Mouse (Mus musculus) small intestine, adult 2 months (tissue): Measurements from ENCODE around the gene Gh.

Source experiments
- CTCF ChIP-seq: fragments of 200-500 bp; IDR thresholded peaks from 2 replicates; pipeline ENCODE4 v1.5.1; 2012; ENCODE audit warnings: low read depth, mild to moderate bottlenecking, control low read depth, inconsistent platforms, low read length, moderate library complexity, mixed read lengths; ENCODE audit not compliant: insufficient replicate concordance, insufficient read length; ENCODE audit errors: extremely low read depth
- POLR2A ChIP-seq: fragments of 200-500 bp; IDR thresholded peaks from 2 replicates; pipeline ENCODE4 v1.6.1; 2012; ENCODE audit warnings: low read depth, mild to moderate bottlenecking, control low read depth, inconsistent platforms, low read length, moderate library complexity

DNA sequence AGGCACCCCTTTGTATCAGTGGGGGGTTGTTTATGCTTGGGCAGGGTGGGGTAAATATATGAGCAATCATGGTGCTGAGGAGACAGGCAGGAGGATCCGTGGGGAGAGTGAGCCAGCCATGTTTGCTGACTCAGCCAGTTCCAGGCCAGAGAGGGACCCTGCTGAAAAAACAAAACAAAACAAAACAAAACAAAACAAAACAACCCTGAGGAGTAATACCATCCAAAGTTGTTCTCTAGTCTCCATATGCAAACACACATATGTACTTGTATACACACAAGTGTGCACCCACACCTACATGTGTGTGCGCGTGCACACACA lies 4.4 kb upstream of the Gh start:
- TF ChIP-seq POLR2A (no peak), CTCF (no peak)
